Mouse (Mus musculus) CD4-positive, CD25-positive, alpha-beta regulatory T cell, adult 4 months (primary cell): Measurements from ENCODE around the gene Cmip. TPM values are rescaled to one million over a fixed set of nuclear protein-coding genes. Genes with fewer than 3 reads are reported as not detected.

Source experiments
- ATAC-seq: one replicate; pipeline ENCODE4 v1.8.0; 2017
- polyA plus RNA-seq, 2 experiments: library from polyadenylated mRNA; unstranded; fragments of 100-300 nt; shearing (Covaris generic); gene quantifications; one replicate each; pipeline ENCODE4 v1.2.1; 2017

The Cmip gene
- polyA plus RNA-seq, 2 experiments from 2014 or later = 28.6 to 31.0 TPM

DNA sequence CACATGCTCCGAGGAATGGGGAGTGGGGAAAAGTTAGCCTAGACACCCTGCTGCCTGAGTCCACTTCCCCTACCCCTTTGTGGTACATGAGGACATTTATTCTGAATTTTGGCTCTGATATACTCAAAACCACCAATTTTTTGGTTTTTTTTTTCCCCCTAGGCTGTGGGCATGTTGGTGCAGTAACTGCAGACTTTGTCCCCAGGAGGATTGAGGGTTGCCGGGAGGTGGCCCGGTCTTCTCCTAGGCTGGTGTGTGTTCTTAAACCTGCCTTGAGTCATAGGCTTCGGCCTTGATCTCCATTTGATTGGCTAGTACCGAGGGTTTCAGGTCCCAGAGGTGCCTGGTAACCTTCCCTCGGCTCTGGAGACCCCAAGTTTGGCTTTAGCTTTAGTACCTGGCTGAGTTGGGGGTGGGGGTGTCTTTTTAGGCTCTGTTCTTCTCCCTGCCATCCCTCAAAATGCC is 1.7 kb downstream of the Cmip start:
- no peak for ATAC-seq

DNA sequence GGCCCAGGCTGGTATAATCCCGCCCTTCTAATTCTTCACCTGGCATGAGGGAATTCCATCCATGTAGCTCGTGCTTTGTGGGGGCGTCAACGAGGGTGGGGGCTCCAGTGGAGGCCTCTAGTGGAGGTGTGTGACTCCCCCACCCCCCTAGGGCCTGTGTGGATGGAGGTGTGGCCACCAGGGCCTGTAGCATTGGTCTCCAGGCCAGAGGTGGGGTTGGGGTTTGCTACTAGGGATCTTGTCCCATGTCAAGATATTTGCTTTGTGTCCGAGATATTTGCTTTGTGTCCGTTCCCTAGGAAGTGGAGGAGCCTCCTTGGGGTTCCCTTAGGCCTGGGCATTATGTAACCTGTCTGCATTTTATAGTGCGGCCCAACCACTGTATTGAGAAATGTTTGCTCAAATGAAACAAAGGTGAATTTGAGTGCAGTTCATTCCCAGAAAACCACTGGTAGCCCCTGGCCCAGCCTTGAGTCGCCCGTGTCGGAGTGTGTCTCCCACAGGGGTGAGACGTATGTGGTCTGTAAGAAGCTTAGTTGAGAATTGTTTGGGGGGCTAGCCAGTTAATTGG is 2.7 kb downstream of the Cmip start:
- no peak for ATAC-seq

DNA sequence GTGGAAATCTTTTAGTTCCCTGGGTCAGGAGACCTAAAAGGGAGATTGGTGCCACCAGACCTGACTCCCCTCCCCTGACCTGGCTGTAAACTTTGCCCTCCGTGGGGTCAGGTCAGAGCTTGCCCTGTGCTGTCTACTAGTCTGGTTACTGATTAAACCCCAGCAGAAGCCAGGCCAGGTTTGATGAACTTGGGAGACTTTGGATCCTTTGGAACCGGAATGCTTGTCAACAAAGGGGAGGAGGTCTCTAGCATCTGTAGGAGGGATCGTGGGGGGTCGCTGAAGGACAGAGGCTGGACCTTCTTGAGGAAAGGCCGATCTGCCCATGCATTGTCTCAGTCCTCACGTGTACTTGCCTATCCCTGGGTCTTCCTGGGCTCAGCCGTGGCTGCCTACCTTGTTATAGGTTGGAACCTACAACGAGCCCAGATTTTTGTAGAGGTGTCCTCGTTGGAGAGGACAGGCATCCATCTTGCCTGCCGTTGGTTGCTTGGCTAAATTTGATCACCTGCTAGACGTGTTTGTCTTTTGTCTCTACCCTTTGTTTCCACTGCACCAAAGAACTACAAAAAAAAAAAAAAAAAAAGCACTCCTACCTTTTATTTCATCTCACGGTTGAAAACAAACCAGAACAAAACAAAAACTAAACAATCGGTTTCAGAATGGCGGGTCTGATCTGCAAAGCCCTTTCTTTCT is 3.5 kb downstream of the Cmip start:
- ATAC-seq = peak; percentile 9

DNA sequence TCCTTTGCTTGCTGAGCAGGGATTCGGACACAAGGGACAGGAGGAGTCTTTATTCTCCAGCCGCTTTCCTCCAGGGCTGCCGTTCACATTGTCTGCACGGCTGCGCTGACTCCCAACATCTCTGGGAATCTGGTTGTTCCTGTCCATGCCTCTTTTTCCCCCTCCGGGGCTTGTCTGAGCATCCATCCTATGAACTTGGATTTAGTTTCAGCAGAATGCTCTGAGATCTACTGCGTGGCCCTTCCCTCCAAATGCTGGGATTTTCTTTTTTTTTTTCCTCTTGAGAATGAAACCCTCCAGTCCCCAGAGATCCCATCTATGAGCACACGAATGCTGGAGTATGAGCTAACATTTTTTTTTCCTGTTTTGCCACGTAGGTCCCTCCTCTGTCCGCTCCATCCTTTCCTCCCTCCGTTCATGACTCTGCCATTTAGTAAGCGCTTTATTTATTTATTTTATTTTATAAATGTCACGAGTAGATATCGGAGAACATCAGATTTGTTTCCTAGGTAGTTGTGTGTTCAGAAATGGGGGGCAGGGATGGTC is 4.1 kb downstream of the Cmip start:
- ATAC-seq = no peak

DNA sequence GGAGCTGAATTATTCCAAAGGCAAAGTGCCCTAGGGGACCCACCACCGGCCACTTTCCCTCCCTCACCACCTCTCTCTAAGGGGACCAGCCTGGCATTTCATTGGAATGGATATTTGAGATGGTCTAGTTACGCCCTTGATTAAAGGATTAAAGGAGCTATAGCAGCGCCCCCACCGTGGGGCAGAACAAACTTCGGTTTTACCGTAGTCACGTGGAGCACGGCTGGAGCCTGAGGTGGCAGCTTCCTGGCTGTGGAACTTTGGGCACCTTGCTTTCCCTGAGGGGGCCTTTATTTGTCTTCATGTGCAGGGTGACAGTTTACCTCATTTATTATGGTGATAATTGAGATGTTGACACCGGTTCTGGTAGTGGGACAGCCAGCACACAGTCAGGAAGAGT is 4.8 kb downstream of the Cmip start:
- ATAC-seq = peak; percentile 16

- peak; percentile 33 for ATAC-seq
These were observed 5.8 kb downstream of the Cmip start for GRCm38 (mm10) chr8:117262685-117263084.

GRCm38 (mm10) chr8:117263442-117263841 is 6.6 kb downstream of the Cmip start:
- ATAC-seq = no peak

- no peak for ATAC-seq
These were observed 8.2 kb downstream of the Cmip start for GRCm38 (mm10) chr8:117265079-117265478.

GRCm38 (mm10) chr8:117267403-117268129 is 10.7 kb downstream of the Cmip start:
- peak; percentile 30 for ATAC-seq

- ATAC-seq = peak; percentile 6
These were observed 21.4 kb downstream of the Cmip start for GRCm38 (mm10) chr8:117278234-117278633.

DNA sequence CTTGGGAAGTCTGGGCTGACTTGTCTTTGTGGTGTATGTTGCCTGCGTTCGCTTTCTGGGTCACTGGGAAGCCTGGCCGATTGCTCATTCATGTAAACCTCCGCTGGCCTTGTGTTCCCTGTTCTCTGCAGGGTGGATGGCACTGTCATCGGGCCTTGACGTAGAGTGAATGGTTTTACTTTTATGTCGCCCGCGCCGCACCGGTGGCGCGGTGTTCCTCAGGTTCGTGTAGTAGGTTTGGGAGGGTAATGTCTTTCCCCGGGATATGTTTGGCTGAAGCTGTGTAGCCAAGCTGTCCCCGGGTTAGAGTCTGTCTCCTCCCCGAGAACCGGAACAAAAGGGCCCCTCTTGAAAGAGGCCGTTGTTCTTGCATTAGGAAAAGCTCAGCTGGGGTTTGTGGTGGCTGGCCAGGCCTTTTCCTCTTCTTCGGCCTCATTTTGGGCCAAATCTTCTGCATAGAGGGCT is 21.8 kb downstream of the Cmip start:
- ATAC-seq = no peak

GRCm38 (mm10) chr8:117280488-117280887 is 23.6 kb downstream of the Cmip start:
- no peak for ATAC-seq

GRCm38 (mm10) chr8:117281676-117282075 is 24.8 kb downstream of the Cmip start:
- ATAC-seq = no peak

- ATAC-seq = peak; percentile 78
These were observed 25.5 kb downstream of the Cmip start for GRCm38 (mm10) chr8:117282141-117282950.

GRCm38 (mm10) chr8:117284768-117285484 is 28.1 kb downstream of the Cmip start:
- peak; percentile 24 for ATAC-seq

DNA sequence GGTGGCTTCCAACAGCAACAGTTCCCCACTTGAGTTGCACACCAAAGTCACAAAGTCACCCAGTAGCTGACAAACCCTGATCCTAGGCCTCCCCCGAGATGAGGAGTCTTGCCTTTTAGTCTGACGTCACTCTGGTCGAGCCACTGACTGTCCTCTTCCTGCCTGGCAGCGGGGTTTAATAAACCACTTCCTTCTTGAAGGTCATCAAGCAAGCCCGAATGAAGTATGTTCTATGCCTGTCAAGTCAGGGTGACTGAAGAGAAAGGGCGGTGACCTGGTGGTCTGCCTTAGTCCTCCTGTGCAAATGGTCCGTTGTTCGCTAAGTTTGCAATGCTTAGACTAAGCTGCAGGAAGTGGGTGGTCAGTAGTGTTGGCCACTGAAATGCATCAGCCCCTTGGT is 31.1 kb downstream of the Cmip start:
- ATAC-seq = peak; percentile 87

DNA sequence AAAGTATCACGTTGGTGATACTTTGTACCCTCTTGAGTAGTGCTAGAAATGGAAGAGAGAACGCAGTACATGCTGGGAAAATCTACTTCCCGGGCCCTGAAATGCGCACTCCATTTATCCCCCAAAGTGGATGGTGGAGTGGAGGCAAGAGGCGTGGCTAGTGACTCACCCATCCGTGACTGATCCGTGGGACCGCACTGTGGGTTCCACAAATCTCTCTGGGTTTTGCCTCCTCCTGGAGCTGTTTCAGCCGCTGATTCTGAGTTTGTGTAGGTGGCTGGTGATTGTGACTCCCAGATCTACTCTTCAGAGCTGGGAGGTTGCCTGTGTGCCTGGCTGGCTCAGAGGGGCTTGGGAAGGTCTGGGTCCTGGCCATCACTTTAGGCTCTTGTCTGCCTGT is 32.2 kb downstream of the Cmip start:
- no peak for ATAC-seq

DNA sequence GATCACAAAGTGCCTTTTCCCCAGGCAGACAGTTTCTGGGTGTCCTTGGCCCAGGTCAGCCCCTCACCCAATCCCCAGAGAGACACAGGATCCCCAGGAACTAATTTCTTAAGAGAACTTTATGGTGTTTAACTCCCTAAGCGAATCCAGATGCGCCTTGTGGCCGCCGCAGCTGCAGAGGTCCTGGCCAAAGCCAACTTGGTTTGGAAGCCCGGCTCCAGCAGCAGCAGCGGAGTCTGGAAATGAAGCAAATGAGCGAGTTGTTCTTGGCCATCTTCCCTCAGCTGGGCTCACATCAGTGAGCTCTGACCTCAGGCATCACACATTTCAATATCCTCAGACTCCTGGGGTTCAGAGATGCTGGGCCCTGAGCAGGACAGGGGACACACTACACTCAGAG is 33.6 kb downstream of the Cmip start:
- no peak for ATAC-seq

DNA sequence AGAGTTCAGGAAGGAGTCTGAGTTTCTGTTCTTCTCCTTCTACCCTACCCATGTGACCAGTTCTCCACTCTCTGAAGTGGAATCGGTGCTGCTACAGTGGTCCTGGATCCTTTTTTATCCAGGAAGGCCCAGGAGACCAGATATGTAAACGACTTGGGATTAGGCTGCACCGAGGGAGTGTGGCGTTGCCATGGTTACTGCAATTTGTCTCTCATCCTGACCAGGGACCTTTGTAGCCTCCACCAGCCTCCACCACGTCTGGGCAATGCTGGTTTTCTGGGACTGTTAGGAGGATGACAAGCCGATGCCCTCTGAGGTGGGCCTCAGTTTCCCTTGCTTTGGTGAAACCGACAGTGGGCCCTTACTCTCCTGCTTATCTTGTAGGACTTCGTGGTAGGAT is 35.4 kb downstream of the Cmip start:
- ATAC-seq = no peak

DNA sequence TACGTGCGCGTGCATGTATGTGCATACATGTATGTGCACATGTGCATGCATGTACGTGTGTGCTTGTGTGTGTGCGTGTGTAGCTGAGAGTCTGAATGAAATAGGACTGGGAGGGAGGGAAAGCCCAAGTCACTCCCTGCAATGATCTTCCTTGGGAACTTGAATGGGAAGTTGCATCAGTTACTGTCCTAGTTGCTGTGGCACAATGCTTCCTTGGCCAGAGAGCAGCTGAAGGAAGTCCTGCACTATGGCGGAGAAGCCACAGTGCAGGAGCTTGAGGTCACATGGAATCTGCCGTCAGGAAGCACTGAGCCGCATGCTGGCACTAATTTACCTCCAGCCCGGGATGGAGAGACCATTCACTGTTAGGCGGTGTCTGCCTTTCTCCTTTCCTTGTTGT is 37.9 kb downstream of the Cmip start:
- ATAC-seq = no peak

- no peak for ATAC-seq
These were observed 41.2 kb downstream of the Cmip start for GRCm38 (mm10) chr8:117297913-117298518.
